ENCODE assay signal across 7 mouse cellular contexts in the genomic region with DNA sequence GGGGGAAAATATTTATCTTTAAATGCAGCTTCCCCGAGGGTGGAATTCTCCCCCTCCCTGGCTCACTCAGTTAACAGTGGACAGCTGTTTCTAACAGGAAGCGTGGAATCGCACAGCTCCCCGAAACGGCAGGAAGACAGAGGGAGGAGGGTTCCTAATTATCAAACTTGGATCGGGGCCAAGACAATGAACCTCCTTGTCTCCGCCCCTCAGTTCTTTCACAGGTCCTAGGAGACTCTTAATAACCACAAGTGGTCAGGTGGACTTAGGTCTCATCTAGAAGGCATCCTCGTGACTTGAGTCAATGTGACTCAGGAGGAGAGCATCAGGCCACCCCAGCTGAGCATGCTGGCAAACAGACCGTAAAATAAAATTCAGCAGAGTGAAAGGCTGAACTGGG. TPM values are rescaled to one million over a fixed set of nuclear protein-coding genes. Genes with fewer than 3 reads are reported as not detected.
DNase-seq lines count a peak whose midpoint lies in the region; ATAC-seq and TF ChIP-seq lines count a peak whose summit lies in the region.

No protein-coding gene starts in this region.

- CTCF ChIA-PET in Patski (lab: Charles Lee): no interaction called here

- in situ Hi-C loops in Patski (cut with MboI; ENCODE audit: low pct_unique_long_range_greater_than_20kb): loop anchor here (10.0 kb wide), 1 partner anchor 312 kb away; no protein-coding TSS in a partner anchor

- H3K4me1 ChIP-seq in heart, postnatal 0 days (ENCODE audit: control insufficient read depth, insufficient read depth): peaks cover 24% of the 10 kb centered on the region

- H3K4me3 ChIP-seq in heart, postnatal 0 days (ENCODE audit: low read depth, low read length): no peak overlapping the region

- peak; percentile 79 for TF ChIP-seq EP300 in heart, postnatal 0 days (IDR thresholded peaks at IDR 0.05; ENCODE audit: low read depth)

- no peak overlapping the region for H3K9ac ChIP-seq in heart, postnatal 0 days (replicated peaks; ENCODE audit: low read depth, low read length)

- peak overlapping the region; percentile 59 for H3K27ac ChIP-seq in heart, postnatal 0 days (ENCODE audit: low read depth)

- H3K9me3 ChIP-seq in heart, postnatal 0 days (replicated peaks; ENCODE audit: control insufficient read depth, low read length): no peaks in the 10 kb centered on the region

- 10% methylated on average over 9 of the region's 9 CpGs for WGBS in heart, postnatal 0 days

- DNase-seq in Patski (ENCODE audit: low read depth, low spot score): peak; percentile 96
- peak; percentile 86 for DNase-seq in heart, postnatal 0 days (ENCODE audit: low spot score)
- DNase-seq in kidney, postnatal 25 days: peak; percentile 86 to 90
- peak; percentile 83 for DNase-seq in lung, postnatal 36 days
- peak; percentile 35 to 37 for DNase-seq in urinary bladder, postnatal 36 days (ENCODE audit: low spot score in 2 of 2)
- no peak for DNase-seq in right cerebral cortex, postnatal 10 days (ENCODE audit: low spot score in 2 of 2)

- POLR2A ChIA-PET in Patski (lab: Charles Lee): interaction anchor here (1.0 kb wide), 1 partner anchor 10 kb away, joined by 9 read pairs; no protein-coding TSS in a partner anchor

- TF ChIP-seq CTCF in Patski (IDR thresholded peaks at IDR 0.05): no peak
- no peak for TF ChIP-seq CTCF in heart, postnatal 0 days (IDR thresholded peaks at IDR 0.05; ENCODE audit: low read depth)

- H3K4me2 ChIP-seq in heart, postnatal 0 days (ENCODE audit: low read depth, low read length): peak overlapping the region; percentile 7; the same call in 1 of the 2 replicates

- no peaks in the 10 kb centered on the region for H3K36me3 ChIP-seq in heart, postnatal 0 days (replicated peaks; ENCODE audit: control insufficient read depth, insufficient read depth, low read length)

- ATAC-seq in Patski: peak; percentile 89
- 0 out of 2 replicates have a peak, but pooled peaks have one; percentile 41 for ATAC-seq in erythroid progenitor cell, adult 5-6 weeks (replicated peaks; ENCODE audit: low FRiP score, poor library complexity, severe bottlenecking)
- peak; percentile 63 for ATAC-seq in heart, postnatal 0 days (ENCODE audit: insufficient read depth, low read depth)

- H3K27me3 ChIP-seq in Patski: no peaks in the 10 kb centered on the region
- H3K27me3 ChIP-seq in heart, postnatal 0 days (ENCODE audit: control insufficient read depth, insufficient read depth, low read length): no peaks in the 10 kb centered on the region

RNA-seq across cellular contexts. Expression of gene Rere, which starts 8.7 kb away (rescaled TPM):
- 155 TPM for polyA plus RNA-seq in Patski (2021)
- total RNA-seq in erythroid progenitor cell, adult 5-6 weeks (2015; ENCODE audit: low replicate concordance): 24.9 and 31.0 TPM in 2 replicates
- total RNA-seq in erythroid progenitor cell, adult 5-6 weeks (2017; ENCODE audit: low replicate concordance): 5.5 and 9.8 TPM in 2 replicates
- 13.9 and 17.9 TPM in 2 replicates for total RNA-seq in heart, postnatal 0 days (2014; rRNA removed; ENCODE audit: low replicate concordance)
- polyA plus RNA-seq in heart, postnatal 0 days (2015; fragmentation: Nextera tagmentation; extraction: Ambion mirVana): 11.9 and 14.6 TPM in 2 replicates

RNA-seq across cellular contexts. Expression of gene Eno1, which starts 36.2 kb away (rescaled TPM):
- polyA plus RNA-seq in Patski (2021): 47.1 TPM
- 79.6 and 121 TPM in 2 replicates for total RNA-seq in erythroid progenitor cell, adult 5-6 weeks (2015; ENCODE audit: low replicate concordance)
- total RNA-seq in erythroid progenitor cell, adult 5-6 weeks (2017; ENCODE audit: low replicate concordance): 21.2 and 44.2 TPM in 2 replicates
- 525 and 625 TPM in 2 replicates for total RNA-seq in heart, postnatal 0 days (2014; rRNA removed; ENCODE audit: low replicate concordance)
- polyA plus RNA-seq in heart, postnatal 0 days (2015; fragmentation: Nextera tagmentation; extraction: Ambion mirVana): 999 and 1,074 TPM in 2 replicates

Comparison
In these comparisons a context has a peak if more than half of its experiments do, and no peak if none do; other contexts are left out.
1. DNase-seq: peak in Patski (single experiment), heart, postnatal 0 days (single experiment), kidney, postnatal 25 days (2 of 2), lung, postnatal 36 days (single experiment) and urinary bladder, postnatal 36 days (2 of 2); none in right cerebral cortex, postnatal 10 days (0 of 2).
2. Peak in every context shown above with its lines, with median percentiles within 50 percentile points of each other: ATAC-seq.